Comparison of ENCODE assay signal across 14 mouse cellular contexts in the genomic region with DNA sequence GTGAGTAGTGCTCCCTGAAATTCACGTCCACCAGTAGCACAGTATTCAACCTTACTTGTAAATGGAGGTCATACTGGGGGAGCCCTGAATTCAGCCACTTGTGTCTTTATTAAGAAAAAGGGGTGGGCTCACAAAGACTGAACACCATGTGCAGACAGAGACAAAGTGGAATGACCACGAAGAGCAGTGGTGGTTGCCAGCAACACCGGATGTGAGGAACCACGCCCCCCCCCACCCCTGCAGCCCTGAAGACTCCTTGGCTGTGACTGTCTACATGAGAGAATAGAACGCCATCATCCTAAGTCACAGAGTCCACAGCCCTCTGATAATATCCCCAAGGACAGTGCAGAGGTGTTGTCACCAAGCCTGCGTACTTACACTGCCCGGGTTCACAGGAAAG.
"Had no signal": no experiment of that assay in that cellular context is flagged by ENCODE, and none has a peak within 500 bp of the region (broad histone marks: within the 10 kb centered on the region; RNA-seq: fewer than 3 reads in every experiment).

No protein-coding gene starts in this region.

- H3K4me1 ChIP-seq: liver, embryonic 13.5 days; neural tube, embryonic 15.5 days had no signal

- H3K4me3 ChIP-seq: limb, embryonic 12.5 days; liver, embryonic 13.5 days; midbrain, embryonic 10.5 days; myocyte; neural tube, embryonic 15.5 days had no signal

- H3K36me3 ChIP-seq: liver, embryonic 13.5 days; midbrain, embryonic 10.5 days had no signal

- ATAC-seq: liver, postnatal 0 days had no signal

- H3K27me3 ChIP-seq: limb, embryonic 12.5 days; liver, embryonic 13.5 days; neural tube, embryonic 15.5 days had no signal

- H3K4me2 ChIP-seq: limb, embryonic 12.5 days; liver, embryonic 13.5 days; neural tube, embryonic 15.5 days had no signal

- H3K27ac ChIP-seq: limb, embryonic 12.5 days; liver, embryonic 13.5 days; midbrain, embryonic 10.5 days; neural tube, embryonic 15.5 days; stomach, postnatal 0 days had no signal

- H3K9me3 ChIP-seq: limb, embryonic 12.5 days; liver, embryonic 13.5 days; midbrain, embryonic 10.5 days; neural tube, embryonic 15.5 days had no signal

- DNase-seq: kidney, adult 8-10 months; kidney, postnatal 25 days; liver; liver, embryonic 13.5 days; liver, postnatal 0 days; midbrain, embryonic 14.5 days; right cerebral cortex, adult 18-20 months; thymus, adult 18-20 months; thymus, postnatal 14 days had no signal

- H3K9ac ChIP-seq: limb, embryonic 12.5 days; liver, embryonic 13.5 days; liver, postnatal 0 days; neural tube, embryonic 15.5 days had no signal
